Mouse (Mus musculus) embryonic facial prominence, embryonic 13.5 days (tissue): Measurements from ENCODE around the gene Ttyh2. TPM values are rescaled to one million over a fixed set of nuclear protein-coding genes. Genes with fewer than 3 reads are reported as not detected.

Experiments
- ATAC-seq: fragments of 200-750 bp; cut with Nextera tagmentation; 2 replicates; pipeline ENCODE4 v1.8.0; 2017; ENCODE audit warnings: low read depth; ENCODE audit not compliant: insufficient number of reproducible peaks, insufficient read depth, low FRiP score, low TSS enrichment
- H3K27ac ChIP-seq: fragments of 300-500 bp; sonication (generic); 2 replicates; pipeline ENCODE4 v1.5.1; 2015; ENCODE audit warnings: moderate library complexity, mild to moderate bottlenecking, inconsistent platforms
- H3K27me3 ChIP-seq: fragments of 300-500 bp; sonication (generic); 2 replicates; pipeline ENCODE4 v1.6.1; 2015; ENCODE audit warnings: mild to moderate bottlenecking, inconsistent platforms
- H3K36me3 ChIP-seq: fragments of 300-500 bp; sonication (generic); 2 replicates; pipeline ENCODE4 v1.6.1; 2015; ENCODE audit warnings: mild to moderate bottlenecking, inconsistent platforms
- H3K4me1 ChIP-seq: fragments of 300-500 bp; sonication (generic); 2 replicates; pipeline ENCODE4 v1.6.1; 2015; ENCODE audit warnings: inconsistent platforms
- H3K4me2 ChIP-seq: fragments of 300-500 bp; sonication (generic); 2 replicates; pipeline ENCODE4 v1.6.1; 2015; ENCODE audit warnings: moderate library complexity, mild to moderate bottlenecking, inconsistent platforms
- H3K4me3 ChIP-seq: fragments of 300-500 bp; sonication (generic); 2 replicates; pipeline ENCODE4 v1.5.1; 2015; ENCODE audit warnings: mild to moderate bottlenecking, inconsistent platforms
- H3K9ac ChIP-seq: fragments of 300-500 bp; sonication (generic); 2 replicates; pipeline ENCODE4 v1.6.1; 2015; ENCODE audit warnings: mild to moderate bottlenecking, inconsistent platforms
- H3K9me3 ChIP-seq: fragments of 300-500 bp; sonication (generic); 2 replicates; pipeline ENCODE4 v1.6.1; 2016; ENCODE audit warnings: inconsistent platforms
- WGBS: fragments of 180-500 bp; shearing (Covaris S2); methylation state at CpG from one replicate; pipeline ENCODE4 v1.1.7; 2015; ENCODE audit warnings: mixed read lengths; 5-methylcytosine and 5-hydroxymethylcytosine counted together
- polyA plus RNA-seq: library from polyadenylated mRNA; unstranded; fragments of >200 nt; fragmentation: Nextera tagmentation; extraction: Ambion mirVana; gene quantifications from 2 replicates; pipeline ENCODE4 v1.2.1, GENCODE M21; 2015

The Ttyh2 gene
- 17.1 and 18.2 TPM in 2 replicates for polyA plus RNA-seq

- Histone ChIP-seq H3K36me3 (peaks cover 37% of the 10 kb centered on the region), H3K9me3 (no peaks in the 10 kb centered on the region), H3K4me2 (peak within 1 kb of the TSS; percentile 93), H3K27ac (peak within 1 kb of the TSS; percentile 69), H3K27me3 (no peaks in the 10 kb centered on the region), H3K9ac (peak within 1 kb of the TSS; percentile 83), H3K4me3 (peak within 1 kb of the TSS; percentile 63), H3K4me1 (peaks cover 39% of the 10 kb centered on the region)
- under 1% methylated on average over 40 of the region's 40 CpGs for WGBS
- peak; percentile 40; the same call in 1 of the 2 replicates for ATAC-seq
Observed at GRCm38 (mm10) chr11:114675341-114675825, at the start of gene Ttyh2. Ttyh2 (plus strand) TSS chr11:114675431.

GRCm38 (mm10) chr11:114626071-114626690, 49.0 kb upstream of the Ttyh2 start:
- Histone ChIP-seq H3K4me2 (no peak overlapping the region), H3K36me3 (no peaks in the 10 kb centered on the region), H3K27ac (no peak overlapping the region), H3K27me3 (no peaks in the 10 kb centered on the region), H3K4me1 (no peaks in the 10 kb centered on the region), H3K4me3 (no peak overlapping the region), H3K9me3 (peaks cover 6% of the 10 kb centered on the region; the same call in 1 of the 2 replicates), H3K9ac (no peak overlapping the region)
- ATAC-seq: no peak
- WGBS: 82% methylated on average over 13 of the region's 13 CpGs

GRCm38 (mm10) chr11:114627036-114627435, 48.2 kb upstream of the Ttyh2 start:
- no peak for ATAC-seq
- H3K4me1 ChIP-seq: peaks cover 4% of the 10 kb centered on the region
- WGBS: 80% methylated on average over 4 of the region's 6 CpGs

GRCm38 (mm10) chr11:114628032-114628431, 47.2 kb upstream of the Ttyh2 start:
- H3K27me3 ChIP-seq: no peaks in the 10 kb centered on the region
- H3K9ac ChIP-seq: no peak overlapping the region
- 76% methylated on average over 12 of the region's 12 CpGs for WGBS
- H3K4me2 ChIP-seq: no peak overlapping the region
- ATAC-seq: peak; percentile 67; the same call in 1 of the 2 replicates
- H3K4me1 ChIP-seq: peaks cover 9% of the 10 kb centered on the region
- no peaks in the 10 kb centered on the region for H3K36me3 ChIP-seq
- no peak overlapping the region for H3K4me3 ChIP-seq
- peaks cover 6% of the 10 kb centered on the region; the same call in 1 of the 2 replicates for H3K9me3 ChIP-seq
- no peak overlapping the region for H3K27ac ChIP-seq

More at GRCm38 (mm10) chr11:114627036-114627435, 48.2 kb upstream of the Ttyh2 start:
- Histone ChIP-seq H3K36me3 (no peaks in the 10 kb centered on the region), H3K27ac (no peak overlapping the region), H3K4me2 (no peak overlapping the region), H3K9ac (no peak overlapping the region), H3K9me3 (peaks cover 6% of the 10 kb centered on the region; the same call in 1 of the 2 replicates), H3K4me3 (no peak overlapping the region), H3K27me3 (no peaks in the 10 kb centered on the region)

- ATAC-seq: no peak
- Histone ChIP-seq H3K36me3 (no peaks in the 10 kb centered on the region), H3K4me1 (peaks cover 19% of the 10 kb centered on the region), H3K9ac (no peak overlapping the region), H3K4me2 (no peak overlapping the region), H3K27me3 (no peaks in the 10 kb centered on the region), H3K27ac (no peak overlapping the region), H3K9me3 (peaks cover 6% of the 10 kb centered on the region; the same call in 1 of the 2 replicates), H3K4me3 (no peak overlapping the region)
- WGBS: 78% methylated on average over 5 of the region's 5 CpGs
Observed at GRCm38 (mm10) chr11:114630044-114630443, 45.2 kb upstream of the Ttyh2 start.

GRCm38 (mm10) chr11:114632266-114632665, 43.0 kb upstream of the Ttyh2 start:
- H3K9ac ChIP-seq: no peak overlapping the region
- no peak overlapping the region for H3K4me2 ChIP-seq
- H3K27me3 ChIP-seq: peaks cover 5% of the 10 kb centered on the region
- H3K36me3 ChIP-seq: no peaks in the 10 kb centered on the region
- no peak for ATAC-seq
- whole genome bisulfite sequencing: 45% methylated on average over 8 of the region's 8 CpGs
- H3K27ac ChIP-seq: no peak overlapping the region
- peaks cover 36% of the 10 kb centered on the region for H3K4me1 ChIP-seq
- peaks cover 6% of the 10 kb centered on the region; the same call in 1 of the 2 replicates for H3K9me3 ChIP-seq
- no peak overlapping the region for H3K4me3 ChIP-seq

- Histone ChIP-seq H3K9me3 (no peaks in the 10 kb centered on the region), H3K27ac (no peak overlapping the region), H3K4me2 (peak overlapping the region; percentile 45), H3K4me3 (peak overlapping the region; percentile 9; the same call in 1 of the 2 replicates), H3K36me3 (no peaks in the 10 kb centered on the region), H3K27me3 (peaks cover 35% of the 10 kb centered on the region), H3K9ac (no peak overlapping the region), H3K4me1 (peaks cover 45% of the 10 kb centered on the region)
- WGBS: 0% methylated on average over 6 of the region's 6 CpGs
- ATAC-seq: peak; percentile 43; the same call in 1 of the 2 replicates
Observed at GRCm38 (mm10) chr11:114636292-114636691, 38.9 kb upstream of the Ttyh2 start.

- no peak for ATAC-seq
- Histone ChIP-seq H3K9ac (no peak overlapping the region), H3K9me3 (no peaks in the 10 kb centered on the region), H3K4me2 (peak overlapping the region; percentile 45), H3K27me3 (peaks cover 35% of the 10 kb centered on the region), H3K36me3 (no peaks in the 10 kb centered on the region), H3K27ac (no peak overlapping the region), H3K4me3 (peak overlapping the region; percentile 9; the same call in 1 of the 2 replicates), H3K4me1 (peaks cover 42% of the 10 kb centered on the region)
- WGBS: 53% methylated on average over 35 of the region's 35 CpGs
Observed at GRCm38 (mm10) chr11:114636727-114637505, 38.3 kb upstream of the Ttyh2 start.

- H3K36me3 ChIP-seq: no peaks in the 10 kb centered on the region
- peaks cover 30% of the 10 kb centered on the region for H3K4me1 ChIP-seq
- no peak for ATAC-seq
- H3K9ac ChIP-seq: no peak overlapping the region
- no peaks in the 10 kb centered on the region for H3K9me3 ChIP-seq
- 40% methylated on average over 10 of the region's 10 CpGs for WGBS
- no peak overlapping the region for H3K27ac ChIP-seq
- peaks cover 35% of the 10 kb centered on the region for H3K27me3 ChIP-seq
- H3K4me3 ChIP-seq: no peak overlapping the region
- no peak overlapping the region for H3K4me2 ChIP-seq
Observed at GRCm38 (mm10) chr11:114638647-114639290, 36.5 kb upstream of the Ttyh2 start.

GRCm38 (mm10) chr11:114639681-114640103, 35.5 kb upstream of the Ttyh2 start:
- no peaks in the 10 kb centered on the region for H3K9me3 ChIP-seq
- no peak overlapping the region for H3K27ac ChIP-seq
- peak overlapping the region; percentile 30 for H3K4me2 ChIP-seq
- 6% methylated on average over 19 of the region's 19 CpGs for WGBS
- no peak for ATAC-seq
- H3K36me3 ChIP-seq: no peaks in the 10 kb centered on the region
- H3K9ac ChIP-seq: no peak overlapping the region
- H3K4me1 ChIP-seq: peaks cover 26% of the 10 kb centered on the region
- no peak overlapping the region for H3K4me3 ChIP-seq
- H3K27me3 ChIP-seq: peaks cover 35% of the 10 kb centered on the region

- H3K4me1 ChIP-seq: peaks cover 24% of the 10 kb centered on the region
- no peak for ATAC-seq
- peaks cover 35% of the 10 kb centered on the region for H3K27me3 ChIP-seq
- H3K9ac ChIP-seq: no peak overlapping the region
- no peak overlapping the region for H3K27ac ChIP-seq
- no peaks in the 10 kb centered on the region for H3K36me3 ChIP-seq
- H3K4me2 ChIP-seq: no peak overlapping the region
- H3K9me3 ChIP-seq: no peaks in the 10 kb centered on the region
- 43% methylated on average over 6 of the region's 6 CpGs for WGBS
- H3K4me3 ChIP-seq: no peak overlapping the region
Observed at GRCm38 (mm10) chr11:114640658-114641057, 34.6 kb upstream of the Ttyh2 start.
